Mouse (Mus musculus): ENCODE measurements around the gene Lsm7.

GRCm38 (mm10) chr10:80858350-80858935 is 3.4 kb upstream of the Lsm7 start:
- TF ChIP-seq POLR2A (IDR thresholded peaks at IDR 0.05; ENCODE audit: insufficient read length, low read depth) (no peak), MYOD1 (IDR thresholded peaks at IDR 0.05; ENCODE audit: control insufficient read depth in 1 of 3, insufficient read length in 2 of 3, low read depth in 2 of 3) (no peak), REST (IDR thresholded peaks at IDR 0.05; ENCODE audit: insufficient read depth, insufficient read length) (no peak), USF1 (IDR thresholded peaks at IDR 0.05; ENCODE audit: low read depth) (no peak)
